Mouse (Mus musculus): ENCODE data around the gene Pde1a.

DNA sequence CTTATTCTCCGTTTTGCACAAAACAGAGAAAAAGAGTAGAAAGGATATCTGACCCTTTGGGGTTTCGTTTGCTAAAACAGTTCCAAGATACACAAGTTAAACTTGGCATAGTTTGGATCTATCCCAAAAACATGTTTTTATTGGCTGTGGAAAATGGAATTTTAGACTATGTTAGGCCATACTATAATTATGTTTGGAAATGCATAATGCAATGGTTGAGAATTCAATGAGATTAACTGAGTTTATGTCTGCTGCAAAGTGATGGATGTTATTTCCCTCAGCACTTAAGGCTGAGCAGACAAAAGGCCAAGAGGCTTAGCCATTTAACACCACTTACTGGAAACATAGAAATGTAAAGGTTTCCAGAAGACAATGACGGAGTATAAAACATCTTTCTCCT is 75.2 kb downstream of the Pde1a start:
- TF ChIP-seq CTCF (IDR thresholded peaks at IDR 0.05; ENCODE audit: borderline replicate concordance, extremely low read depth, insufficient read depth, insufficient read length) = no peak
- TF ChIP-seq POLR2A (IDR thresholded peaks at IDR 0.05; ENCODE audit: borderline replicate concordance, extremely low read depth, insufficient read depth, insufficient read length, poor library complexity, severe bottlenecking) = no peak

All from brain, embryonic 14.5 days (tissue).